Mouse (Mus musculus): ENCODE data around the gene Ugt1a7c. TPM values are rescaled to one million over a fixed set of nuclear protein-coding genes. Genes with fewer than 3 reads are reported as not detected.
"Not testable (repeated sequence)": the region's sequence is repeated elsewhere in the genome, so short reads cannot be mapped to it uniquely, and the experiment has no call there.

Ugt1a7c gene
- polyA plus RNA-seq, 1 experiment, result not detected

- H3K79me3 ChIP-seq (ENCODE audit: low read depth); H3K79me2 ChIP-seq (ENCODE audit: control insufficient read depth, insufficient read depth); H3ac ChIP-seq (ENCODE audit: control insufficient read depth, insufficient read length, low read depth); H3K36me3 ChIP-seq (ENCODE audit: control insufficient read depth, insufficient read depth); H3K4me3 ChIP-seq (ENCODE audit: insufficient read depth, poor library complexity, severe bottlenecking); H3K27me3 ChIP-seq (ENCODE audit: control insufficient read depth, insufficient read depth, insufficient read length): not testable (repeated sequence)
Measured at GRCm38 (mm10) chr1:88112769-88113168, 17.9 kb downstream of the Ugt1a7c start.

- H3K36me3 ChIP-seq (ENCODE audit: control insufficient read depth, insufficient read depth); H3ac ChIP-seq (ENCODE audit: control insufficient read depth, insufficient read length, low read depth); H3K4me3 ChIP-seq (ENCODE audit: insufficient read depth, poor library complexity, severe bottlenecking); H3K79me2 ChIP-seq (ENCODE audit: control insufficient read depth, insufficient read depth); H3K79me3 ChIP-seq (ENCODE audit: low read depth); H3K27me3 ChIP-seq (ENCODE audit: control insufficient read depth, insufficient read depth, insufficient read length): not testable (repeated sequence)
Measured at GRCm38 (mm10) chr1:88120550-88120949, 25.7 kb downstream of the Ugt1a7c start.

GRCm38 (mm10) chr1:88121521-88121920, 26.7 kb downstream of the Ugt1a7c start:
- not testable (repeated sequence) for H3K27me3 ChIP-seq (ENCODE audit: control insufficient read depth, insufficient read depth, insufficient read length); H3K79me3 ChIP-seq (ENCODE audit: low read depth); H3K36me3 ChIP-seq (ENCODE audit: control insufficient read depth, insufficient read depth); H3K4me3 ChIP-seq (ENCODE audit: insufficient read depth, poor library complexity, severe bottlenecking); H3K79me2 ChIP-seq (ENCODE audit: control insufficient read depth, insufficient read depth); H3ac ChIP-seq (ENCODE audit: control insufficient read depth, insufficient read length, low read depth)

DNA sequence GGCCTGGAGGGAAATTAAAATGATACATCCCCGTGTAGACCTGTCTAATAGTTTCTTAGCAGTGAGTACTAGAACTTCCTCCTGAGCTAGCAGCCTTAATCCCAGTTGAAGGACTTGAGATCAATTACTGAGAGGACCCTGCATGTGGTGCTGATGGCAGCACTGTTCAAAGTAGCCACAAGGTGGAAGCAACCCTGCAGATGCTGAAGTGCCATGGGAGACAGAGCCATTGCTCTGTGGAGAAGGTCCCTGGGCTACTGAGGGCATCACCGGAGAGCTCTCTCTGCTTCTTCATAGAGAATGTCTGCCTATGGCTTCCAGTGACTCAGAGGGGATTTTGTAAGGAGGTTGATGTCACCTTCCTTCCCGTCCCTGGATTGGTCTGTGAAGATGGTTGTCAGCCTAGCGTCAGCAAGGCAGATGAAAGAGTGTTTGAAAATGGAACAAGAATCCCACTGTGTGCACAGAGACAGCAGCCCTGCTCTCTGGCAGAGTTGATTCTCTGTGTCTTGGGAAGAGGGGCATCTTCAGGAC, 31.0 kb downstream of the Ugt1a7c start:
- H3K79me3 ChIP-seq (ENCODE audit: low read depth); H3ac ChIP-seq (ENCODE audit: control insufficient read depth, insufficient read length, low read depth); H3K27me3 ChIP-seq (ENCODE audit: control insufficient read depth, insufficient read depth, insufficient read length); H3K79me2 ChIP-seq (ENCODE audit: control insufficient read depth, insufficient read depth); H3K36me3 ChIP-seq (ENCODE audit: control insufficient read depth, insufficient read depth); H3K4me3 ChIP-seq (ENCODE audit: insufficient read depth, poor library complexity, severe bottlenecking): not testable (repeated sequence)

DNA sequence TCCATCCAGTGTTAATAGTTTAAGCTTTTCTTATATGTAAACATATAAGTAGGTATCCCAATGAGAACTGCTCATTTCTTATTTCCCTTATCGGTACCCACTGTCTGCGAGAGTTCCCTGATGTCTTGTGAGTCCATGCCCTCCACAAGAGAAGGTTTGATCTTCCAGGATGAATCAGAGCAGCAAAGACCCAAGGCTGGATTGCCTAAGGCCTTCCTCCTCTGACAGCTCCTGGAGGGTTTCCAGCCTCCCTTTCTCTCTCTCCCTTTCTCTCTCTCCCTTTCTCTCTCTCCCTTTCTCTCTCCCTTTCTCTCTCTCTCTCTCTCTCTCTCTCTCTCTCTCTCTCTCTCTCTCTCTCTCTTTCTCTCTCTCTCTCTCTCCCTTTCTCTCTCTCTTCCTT, 34.2 kb downstream of the Ugt1a7c start:
- H3K79me3 ChIP-seq (ENCODE audit: low read depth); H3K36me3 ChIP-seq (ENCODE audit: control insufficient read depth, insufficient read depth); H3ac ChIP-seq (ENCODE audit: control insufficient read depth, insufficient read length, low read depth); H3K79me2 ChIP-seq (ENCODE audit: control insufficient read depth, insufficient read depth); H3K4me3 ChIP-seq (ENCODE audit: insufficient read depth, poor library complexity, severe bottlenecking); H3K27me3 ChIP-seq (ENCODE audit: control insufficient read depth, insufficient read depth, insufficient read length): not testable (repeated sequence)

DNA sequence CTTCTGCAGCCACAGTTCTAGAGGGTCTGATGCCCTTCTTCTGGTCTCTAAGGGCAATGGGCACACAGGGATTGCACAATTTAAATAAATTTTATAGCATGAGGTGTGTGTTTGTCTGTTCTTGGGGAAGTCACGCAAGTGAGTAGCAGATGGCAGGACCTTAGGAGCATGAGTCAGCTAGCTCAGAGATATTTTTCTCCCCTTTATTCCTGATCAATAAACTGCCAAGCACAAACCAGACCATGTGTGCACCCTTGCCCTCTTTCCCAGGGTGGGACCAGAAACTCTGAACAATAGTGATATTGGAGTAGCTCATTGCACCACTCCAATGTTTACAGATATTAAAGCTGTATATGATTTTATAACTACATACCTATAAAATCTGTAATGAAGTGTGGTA, 35.4 kb downstream of the Ugt1a7c start:
- not testable (repeated sequence) for H3K79me2 ChIP-seq (ENCODE audit: control insufficient read depth, insufficient read depth); H3K27me3 ChIP-seq (ENCODE audit: control insufficient read depth, insufficient read depth, insufficient read length); H3K4me3 ChIP-seq (ENCODE audit: insufficient read depth, poor library complexity, severe bottlenecking); H3ac ChIP-seq (ENCODE audit: control insufficient read depth, insufficient read length, low read depth); H3K36me3 ChIP-seq (ENCODE audit: control insufficient read depth, insufficient read depth); H3K79me3 ChIP-seq (ENCODE audit: low read depth)

GRCm38 (mm10) chr1:88133908-88134456, 39.1 kb downstream of the Ugt1a7c start:
- TF ChIP-seq MAX (IDR thresholded peaks at IDR 0.05), result no peak
- TF ChIP-seq CTCF (IDR thresholded peaks at IDR 0.05; ENCODE audit: control insufficient read depth, insufficient read depth, insufficient read length), result no peak
- no peak overlapping the region for H3ac ChIP-seq (ENCODE audit: control insufficient read depth, insufficient read length, low read depth)
- no peaks in the 10 kb centered on the region for H3K27me3 ChIP-seq (ENCODE audit: control insufficient read depth, insufficient read depth, insufficient read length)
- H3K79me2 ChIP-seq (ENCODE audit: control insufficient read depth, insufficient read depth), result no peaks in the 10 kb centered on the region
- no peaks in the 10 kb centered on the region for H3K36me3 ChIP-seq (ENCODE audit: control insufficient read depth, insufficient read depth)
- H3K79me3 ChIP-seq (ENCODE audit: low read depth), result no peaks in the 10 kb centered on the region
- H3K4me3 ChIP-seq (ENCODE audit: insufficient read depth, poor library complexity, severe bottlenecking), result no peak overlapping the region

GRCm38 (mm10) chr1:88134457-88135011, 39.7 kb downstream of the Ugt1a7c start, which contains the start of gene Ugt1a6a:
Gene Ugt1a6a (plus strand): TSS chr1:88134809.
- H3K79me3 ChIP-seq (ENCODE audit: low read depth); H3K36me3 ChIP-seq (ENCODE audit: control insufficient read depth, insufficient read depth); H3K27me3 ChIP-seq (ENCODE audit: control insufficient read depth, insufficient read depth, insufficient read length); H3K4me3 ChIP-seq (ENCODE audit: insufficient read depth, poor library complexity, severe bottlenecking); H3ac ChIP-seq (ENCODE audit: control insufficient read depth, insufficient read length, low read depth); H3K79me2 ChIP-seq (ENCODE audit: control insufficient read depth, insufficient read depth): not testable (repeated sequence)
- peak; percentile 10 for TF ChIP-seq CEBPB (IDR thresholded peaks at IDR 0.05; ENCODE audit: low read depth)

- H3K4me3 ChIP-seq (ENCODE audit: insufficient read depth, poor library complexity, severe bottlenecking); H3K36me3 ChIP-seq (ENCODE audit: control insufficient read depth, insufficient read depth); H3K79me3 ChIP-seq (ENCODE audit: low read depth); H3ac ChIP-seq (ENCODE audit: control insufficient read depth, insufficient read length, low read depth); H3K27me3 ChIP-seq (ENCODE audit: control insufficient read depth, insufficient read depth, insufficient read length); H3K79me2 ChIP-seq (ENCODE audit: control insufficient read depth, insufficient read depth): not testable (repeated sequence)
Measured at GRCm38 (mm10) chr1:88135229-88135904, 40.5 kb downstream of the Ugt1a7c start.

Data from C2C12 (cell line).